ENCODE assay signal across 11 mouse cellular contexts in the genomic region with DNA sequence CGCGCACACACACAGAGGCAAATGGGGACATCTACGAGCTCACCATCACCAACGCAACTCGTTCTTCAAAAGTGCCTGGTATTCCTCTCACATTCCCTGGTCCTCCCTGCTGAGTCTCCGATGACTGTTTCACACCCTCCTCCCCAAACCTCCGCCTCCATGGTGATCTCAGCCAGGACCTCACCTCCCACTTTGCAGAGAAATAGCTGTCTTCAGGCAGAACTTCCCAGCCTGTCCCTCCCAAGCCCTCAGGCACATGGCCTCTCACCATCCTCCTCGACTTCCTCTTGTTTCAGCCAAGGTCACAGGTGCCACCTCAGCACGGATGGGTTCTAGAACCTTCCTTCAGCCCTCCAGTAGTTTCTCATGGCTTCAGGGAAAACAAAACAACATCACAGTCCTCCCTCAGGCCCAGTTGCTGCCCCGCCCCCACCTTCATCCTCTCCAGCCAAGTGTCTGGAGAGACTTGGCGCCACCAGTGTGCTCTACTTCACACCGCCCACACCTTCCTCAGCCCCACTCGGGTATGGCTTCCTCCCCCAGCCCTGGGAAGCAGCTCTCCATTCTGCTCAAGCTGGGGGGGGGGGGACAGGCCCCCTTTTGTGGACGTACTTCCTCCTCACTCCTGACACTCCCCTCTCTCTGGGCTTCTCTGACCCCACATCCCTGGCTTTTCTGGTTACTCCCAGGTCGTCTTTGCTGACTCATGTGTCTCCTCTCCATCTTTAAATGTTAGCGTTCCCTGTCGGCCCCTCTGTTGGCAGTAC. TPM values are rescaled to one million over a fixed set of nuclear protein-coding genes. Genes with fewer than 3 reads are reported as not detected.
DNase-seq lines count a peak whose midpoint lies in the region; ATAC-seq and TF ChIP-seq lines count a peak whose summit lies in the region.
"Had no signal": no experiment of that assay in that cellular context is flagged by ENCODE, and none has a peak within 500 bp of the region (broad histone marks: within the 10 kb centered on the region; RNA-seq: fewer than 3 reads in every experiment).

No protein-coding gene starts in this region.

- DNase-seq in cerebellum, adult 9-11 months = peak; percentile 61
- no peak for DNase-seq in cerebellum, adult 8-10 months
- DNase-seq in liver, postnatal 0 days = no peak
- peak; percentile 76 to 80 for DNase-seq in right cerebral cortex, postnatal 10 days (ENCODE audit: low spot score in 2 of 2)
- DNase-seq in c-Kit-positive CD71-positive TER-119-positive erythroid progenitor cells, embryonic 14.5 days (ENCODE audit: low spot score) = no peak

- no peak for TF ChIP-seq CTCF in liver, postnatal 0 days (IDR thresholded peaks at IDR 0.05; ENCODE audit: low read depth)

- no peak overlapping the region for H3K27ac ChIP-seq in liver, embryonic 16.5 days (ENCODE audit: low read length)
- no peak overlapping the region for H3K27ac ChIP-seq in liver, postnatal 0 days (ENCODE audit: low read depth)
- H3K27ac ChIP-seq in heart, embryonic 15.5 days = no peak overlapping the region
- no peak overlapping the region for H3K27ac ChIP-seq in midbrain, embryonic 15.5 days
- H3K27ac ChIP-seq: liver, embryonic 15.5 days had no signal

- no peaks in the 10 kb centered on the region for H3K9me3 ChIP-seq in liver, embryonic 16.5 days (replicated peaks; ENCODE audit: control insufficient read depth, low read length)
- no peaks in the 10 kb centered on the region for H3K9me3 ChIP-seq in liver, postnatal 0 days (ENCODE audit: low read length)
- no peaks in the 10 kb centered on the region for H3K9me3 ChIP-seq in heart, embryonic 15.5 days (replicated peaks)
- no peaks in the 10 kb centered on the region for H3K9me3 ChIP-seq in midbrain, embryonic 15.5 days
- H3K9me3 ChIP-seq: liver, embryonic 15.5 days had no signal

- H3K27me3 ChIP-seq in liver, embryonic 16.5 days (ENCODE audit: control insufficient read depth, insufficient read depth, low read depth, low read length) = no peaks in the 10 kb centered on the region
- no peaks in the 10 kb centered on the region for H3K27me3 ChIP-seq in liver, postnatal 0 days (ENCODE audit: insufficient read depth, low read length)
- H3K27me3 ChIP-seq in heart, embryonic 15.5 days = no peaks in the 10 kb centered on the region
- no peaks in the 10 kb centered on the region for H3K27me3 ChIP-seq in midbrain, embryonic 15.5 days (replicated peaks)
- H3K27me3 ChIP-seq: liver, embryonic 15.5 days had no signal

- no peaks in the 10 kb centered on the region for H3K4me1 ChIP-seq in liver, embryonic 16.5 days (ENCODE audit: control insufficient read depth, low read depth, low read length)
- H3K4me1 ChIP-seq in liver, postnatal 0 days (ENCODE audit: insufficient read depth) = no peaks in the 10 kb centered on the region
- H3K4me1 ChIP-seq in heart, embryonic 15.5 days (replicated peaks) = peaks cover 13% of the 10 kb centered on the region
- peaks cover 12% of the 10 kb centered on the region for H3K4me1 ChIP-seq in midbrain, embryonic 15.5 days
- H3K4me1 ChIP-seq: liver, embryonic 15.5 days had no signal

- no peak overlapping the region for H3K4me2 ChIP-seq in liver, embryonic 16.5 days (ENCODE audit: low read depth, low read length)
- no peak overlapping the region for H3K4me2 ChIP-seq in liver, postnatal 0 days (ENCODE audit: low read depth, low read length)
- no peak overlapping the region for H3K4me2 ChIP-seq in heart, embryonic 15.5 days
- no peak overlapping the region for H3K4me2 ChIP-seq in midbrain, embryonic 15.5 days
- H3K4me2 ChIP-seq: liver, embryonic 15.5 days had no signal

- peak; percentile 21; the same call in 1 of the 2 replicates for ATAC-seq in liver, embryonic 16.5 days (ENCODE audit: low read depth)
- no peak for ATAC-seq in liver, postnatal 0 days
- peak; percentile 59 for ATAC-seq in heart, embryonic 15.5 days (replicated peaks; ENCODE audit: insufficient number of reproducible peaks, insufficient read depth, low FRiP score, low read depth)
- no peak for ATAC-seq in midbrain, embryonic 15.5 days (replicated peaks)
- ATAC-seq: forebrain, embryonic 14.5 days; intestine, embryonic 16.5 days had no signal

- 42% methylated on average over 17 of the region's 17 CpGs for WGBS in liver, embryonic 16.5 days (ENCODE audit: insufficient replicate concordance)
- WGBS in liver, postnatal 0 days (ENCODE audit: insufficient replicate concordance) = 44% methylated on average over 17 of the region's 17 CpGs
- WGBS in heart, embryonic 15.5 days = 45% methylated on average over 17 of the region's 17 CpGs
- WGBS in midbrain, embryonic 15.5 days = 76% methylated on average over 17 of the region's 17 CpGs

- H3K4me3 ChIP-seq in liver, embryonic 16.5 days (ENCODE audit: low read depth, low read length) = no peak overlapping the region
- H3K4me3 ChIP-seq in liver, postnatal 0 days (ENCODE audit: low read depth, low read length) = no peak overlapping the region
- no peak overlapping the region for H3K4me3 ChIP-seq in heart, embryonic 15.5 days
- H3K4me3 ChIP-seq in midbrain, embryonic 15.5 days = no peak overlapping the region
- H3K4me3 ChIP-seq: liver, embryonic 15.5 days had no signal

- no peak overlapping the region for H3K9ac ChIP-seq in liver, embryonic 16.5 days (ENCODE audit: low read depth, low read length)
- H3K9ac ChIP-seq in liver, postnatal 0 days (replicated peaks) = no peak overlapping the region
- no peak overlapping the region for H3K9ac ChIP-seq in heart, embryonic 15.5 days
- H3K9ac ChIP-seq in midbrain, embryonic 15.5 days = no peak overlapping the region
- H3K9ac ChIP-seq: liver, embryonic 15.5 days had no signal

- no peaks in the 10 kb centered on the region for H3K36me3 ChIP-seq in liver, embryonic 16.5 days (ENCODE audit: control insufficient read depth, insufficient read depth)
- no peaks in the 10 kb centered on the region for H3K36me3 ChIP-seq in liver, postnatal 0 days (replicated peaks; ENCODE audit: insufficient read depth, low read length)
- H3K36me3 ChIP-seq in heart, embryonic 15.5 days = no peaks in the 10 kb centered on the region
- no peaks in the 10 kb centered on the region for H3K36me3 ChIP-seq in midbrain, embryonic 15.5 days (replicated peaks)
- H3K36me3 ChIP-seq: liver, embryonic 15.5 days had no signal

- TF ChIP-seq EP300 in liver, postnatal 0 days (IDR thresholded peaks at IDR 0.05; ENCODE audit: low read depth) = no peak

RNA-seq across cellular contexts. Expression of gene Lrrn2, which starts 13.4 kb away (rescaled TPM):
- polyA plus RNA-seq in liver, embryonic 16.5 days (2015; fragmentation: Nextera tagmentation; extraction: Ambion mirVana) = 0.05 and 0.13 TPM in 2 replicates
- polyA plus RNA-seq in liver, postnatal 0 days (2015; fragmentation: Nextera tagmentation; extraction: Ambion mirVana) = 0.05 TPM in 1 of 2 replicates, not detected in the other
- polyA plus RNA-seq in heart, embryonic 15.5 days (2015; fragmentation: Nextera tagmentation; extraction: Ambion mirVana) = 9.6 and 11.7 TPM in 2 replicates
- polyA plus RNA-seq in midbrain, embryonic 15.5 days (2015; fragmentation: Nextera tagmentation; extraction: Ambion mirVana) = 56.8 and 60.2 TPM in 2 replicates

Comparison
In these comparisons a context has a peak if more than half of its experiments do, and no peak if none do; other contexts are left out.
1. DNase-seq: peak in cerebellum, adult 9-11 months (single experiment) and right cerebral cortex, postnatal 10 days (2 of 2); none in cerebellum, adult 8-10 months (single experiment), liver, postnatal 0 days (single experiment) and c-Kit-positive CD71-positive TER-119-positive erythroid progenitor cells, embryonic 14.5 days (single experiment).
2. ATAC-seq: peak in liver, embryonic 16.5 days (single experiment) and heart, embryonic 15.5 days (single experiment); none in liver, postnatal 0 days (single experiment) and midbrain, embryonic 15.5 days (single experiment).